Mouse (Mus musculus) CH12.LX (cell line): ENCODE measurements around the gene Lama4.

Experiments
- CTCF ChIP-seq, 2 experiments: IDR thresholded peaks in 1 of 2; conservative IDR thresholded peaks in 1 of 2; 2 replicates each; pipeline ENCODE4 v1.5.1; 2011 to 2012; ENCODE audit warnings: low read depth in 2 of 2, low read length in 2 of 2, improper control_type of control experiment in 1 of 2, inconsistent platforms in 1 of 2, mild to moderate bottlenecking in 1 of 2, moderate library complexity in 1 of 2
- E2F4 ChIP-seq: IDR thresholded peaks from 2 replicates; pipeline ENCODE4 v1.6.1; 2011; ENCODE audit warnings: low read depth, low read length, improper control_type of control experiment; ENCODE audit not compliant: insufficient replicate concordance
- EP300 ChIP-seq: IDR thresholded peaks from 2 replicates; pipeline ENCODE4 v1.6.1; 2011; ENCODE audit warnings: low read length, improper control_type of control experiment
- IRF4 ChIP-seq: IDR thresholded peaks from 2 replicates; pipeline ENCODE4 v1.6.1; 2014; ENCODE audit warnings: low read depth, mild to moderate bottlenecking, inconsistent platforms, low read length, improper control_type of control experiment
- MAFK ChIP-seq: IDR thresholded peaks from 2 replicates; pipeline ENCODE4 v1.6.1; 2011; ENCODE audit warnings: low read length, improper control_type of control experiment; ENCODE audit not compliant: insufficient replicate concordance
- POLR2A ChIP-seq: IDR thresholded peaks from 2 replicates; pipeline ENCODE4 v1.6.1; 2011; ENCODE audit warnings: low read depth, mild to moderate bottlenecking, improper control_type of control experiment, low read length
- POLR2AphosphoS2 ChIP-seq: IDR thresholded peaks from 2 replicates; pipeline ENCODE4 v1.6.1; 2011; ENCODE audit warnings: low read depth, low read length, improper control_type of control experiment
- TBP ChIP-seq: conservative IDR thresholded peaks from 2 replicates; pipeline ENCODE4 v1.6.1; 2011; ENCODE audit warnings: low read depth, low read length, improper control_type of control experiment
- TCF12 ChIP-seq: IDR thresholded peaks from 2 replicates; pipeline ENCODE4 v1.6.1; 2014; ENCODE audit warnings: low read depth, mild to moderate bottlenecking, inconsistent platforms, low read length, improper control_type of control experiment
- ZC3H11A ChIP-seq: IDR thresholded peaks from 2 replicates; pipeline ENCODE4 v1.6.1; 2012; ENCODE audit warnings: low read depth, mild to moderate bottlenecking, inconsistent platforms, low read length, improper control_type of control experiment

DNA sequence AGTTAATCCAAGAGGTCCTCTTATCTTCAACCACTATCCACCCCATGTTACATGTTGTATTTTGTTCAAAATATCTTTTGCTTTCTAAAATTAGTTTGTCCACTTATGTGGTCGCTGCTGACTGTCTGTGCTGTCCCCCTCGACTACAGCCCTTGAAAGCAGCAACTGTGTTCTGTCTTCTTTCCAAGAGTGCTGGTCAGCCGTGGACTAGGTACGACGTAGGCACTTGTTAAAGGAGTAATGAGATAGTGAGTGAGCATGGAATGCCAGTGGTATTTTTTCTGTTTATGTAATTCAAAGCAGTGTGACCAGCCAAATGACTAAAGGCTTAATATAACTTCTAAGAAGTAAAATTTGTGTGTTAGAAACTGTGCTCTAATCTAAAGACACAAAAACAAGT lies 90.7 kb downstream of the Lama4 start:
- TF ChIP-seq POLR2A (no peak), TBP (no peak), CTCF (conservative IDR thresholded peaks at IDR 0.05 in 1 of 2, IDR thresholded peaks at IDR 0.05 in 1 of 2; ENCODE audit: low read depth in 2 of 2, low read length in 2 of 2) (no peak), TCF12 (no peak), EP300 (no peak), MAFK (no peak), E2F4 (no peak), ZC3H11A (no peak), IRF4 (no peak), POLR2AphosphoS2 (no peak)
